Mouse (Mus musculus) midbrain, postnatal 0 days (tissue): Measurements from ENCODE around the gene Ano8. TPM values are rescaled to one million over a fixed set of nuclear protein-coding genes. Genes with fewer than 3 reads are reported as not detected.

Experiments
- ATAC-seq: fragments of 200-750 bp; cut with Nextera tagmentation; 2 replicates; pipeline ENCODE4 v1.8.0; 2017; ENCODE audit warnings: moderate number of reproducible peaks, mild to moderate bottlenecking, moderate TSS enrichment, moderate library complexity; ENCODE audit not compliant: low FRiP score
- DNase-seq: peaks from one replicate; pipeline ENCODE4 v3.0.0-alpha.2; 2015; ENCODE audit warnings: low spot score
- H3K27ac ChIP-seq: fragments of 300-500 bp; sonication (generic); 2 replicates; pipeline ENCODE4 v1.5.1; 2014; ENCODE audit warnings: low read depth, mild to moderate bottlenecking, low read length, mixed read lengths
- H3K27me3 ChIP-seq: fragments of 300-500 bp; sonication (generic); 2 replicates; pipeline ENCODE4 v1.6.1; 2014; ENCODE audit warnings: low read length, control low read depth, mixed read lengths; ENCODE audit not compliant: insufficient read depth
- H3K36me3 ChIP-seq: fragments of 300-500 bp; sonication (generic); 2 replicates; pipeline ENCODE4 v1.6.1; 2014; ENCODE audit warnings: low read length, control low read depth, mixed read lengths; ENCODE audit not compliant: insufficient read depth
- H3K4me1 ChIP-seq: fragments of 300-500 bp; sonication (generic); 2 replicates; pipeline ENCODE4 v1.6.1; 2014; ENCODE audit warnings: mild to moderate bottlenecking, control low read depth, antibody characterized with exemption, low read length, mixed read lengths; ENCODE audit not compliant: insufficient read depth
- H3K4me2 ChIP-seq: fragments of 300-500 bp; sonication (generic); 2 replicates; pipeline ENCODE4 v1.6.1; 2014; ENCODE audit warnings: low read depth, mild to moderate bottlenecking, low read length, mixed read lengths; ENCODE audit not compliant: poor library complexity, severe bottlenecking
- H3K4me3 ChIP-seq: fragments of 300-500 bp; sonication (generic); 2 replicates; pipeline ENCODE4 v1.5.1; 2014; ENCODE audit warnings: low read depth, mild to moderate bottlenecking, low read length, moderate library complexity
- H3K9ac ChIP-seq: fragments of 300-500 bp; sonication (generic); replicated peaks from 2 replicates; pipeline ENCODE4 v1.6.1; 2014; ENCODE audit warnings: mild to moderate bottlenecking, low read length, moderate library complexity, mixed read lengths; ENCODE audit not compliant: poor library complexity, severe bottlenecking
- H3K9me3 ChIP-seq: fragments of 300-500 bp; sonication (generic); 2 replicates; pipeline ENCODE4 v1.6.1; 2016; ENCODE audit warnings: low read length, control low read depth
- CTCF ChIP-seq: IDR thresholded peaks from 2 replicates; pipeline ENCODE4 v1.5.1; 2016; ENCODE audit warnings: antibody characterized with exemption, mild to moderate bottlenecking
- WGBS: fragments of 180-500 bp; shearing (Covaris S2); extraction: QIAGEN DNeasy Blood & Tissue Kit; methylation state at CpG from one replicate; pipeline ENCODE4 v1.1.7; 2014; 5-methylcytosine and 5-hydroxymethylcytosine counted together
- polyA plus RNA-seq: library from polyadenylated mRNA; unstranded; fragments of >200 nt; fragmentation: Nextera tagmentation; extraction: Ambion mirVana; gene quantifications from 2 replicates; pipeline ENCODE4 v1.2.1, GENCODE M21; 2015
- total RNA-seq: library from RNA; depleted of rRNA; stranded (reverse); fragments of >200 nt; gene quantifications from 2 replicates; pipeline ENCODE4 v1.2.3, GENCODE M21; 2014

Ano8 gene
- total and polyA plus RNA-seq, 2 experiments from 2014 or later = 5.6 to 82.2 TPM

DNA sequence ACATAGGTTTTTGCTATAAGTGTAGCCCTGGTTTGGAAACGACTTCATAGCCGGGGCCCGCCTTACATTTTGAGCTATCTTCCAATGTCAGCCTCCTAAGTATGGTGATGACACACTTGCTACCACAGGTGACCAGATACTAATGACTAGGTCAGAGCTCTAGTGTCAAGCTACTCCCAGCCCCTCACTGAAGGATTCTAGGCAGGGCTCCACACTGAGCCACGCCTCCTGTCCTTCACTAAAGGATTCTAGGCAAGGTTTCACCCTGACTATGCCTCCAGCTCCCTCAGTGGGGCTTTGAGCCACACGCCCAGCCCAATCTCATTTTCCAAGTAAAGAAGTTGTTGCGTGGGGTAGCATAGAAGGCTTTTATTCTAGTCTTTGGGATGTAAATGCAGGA, 25.0 kb downstream of the Ano8 start:
- H3K36me3 ChIP-seq = peaks cover 35% of the 10 kb centered on the region
- no peak for TF ChIP-seq CTCF
- H3K4me2 ChIP-seq = no peak overlapping the region
- 94% methylated on average over 6 of the region's 6 CpGs for whole genome bisulfite sequencing
- DNase-seq (no peak), ATAC-seq (no peak)
- H3K4me3 ChIP-seq = no peak overlapping the region
- H3K27ac ChIP-seq = no peak overlapping the region
- no peaks in the 10 kb centered on the region for H3K27me3 ChIP-seq
- H3K4me1 ChIP-seq = peaks cover 5% of the 10 kb centered on the region; the same call in 1 of the 2 replicates
- H3K9me3 ChIP-seq = no peaks in the 10 kb centered on the region
- no peak overlapping the region for H3K9ac ChIP-seq

DNA sequence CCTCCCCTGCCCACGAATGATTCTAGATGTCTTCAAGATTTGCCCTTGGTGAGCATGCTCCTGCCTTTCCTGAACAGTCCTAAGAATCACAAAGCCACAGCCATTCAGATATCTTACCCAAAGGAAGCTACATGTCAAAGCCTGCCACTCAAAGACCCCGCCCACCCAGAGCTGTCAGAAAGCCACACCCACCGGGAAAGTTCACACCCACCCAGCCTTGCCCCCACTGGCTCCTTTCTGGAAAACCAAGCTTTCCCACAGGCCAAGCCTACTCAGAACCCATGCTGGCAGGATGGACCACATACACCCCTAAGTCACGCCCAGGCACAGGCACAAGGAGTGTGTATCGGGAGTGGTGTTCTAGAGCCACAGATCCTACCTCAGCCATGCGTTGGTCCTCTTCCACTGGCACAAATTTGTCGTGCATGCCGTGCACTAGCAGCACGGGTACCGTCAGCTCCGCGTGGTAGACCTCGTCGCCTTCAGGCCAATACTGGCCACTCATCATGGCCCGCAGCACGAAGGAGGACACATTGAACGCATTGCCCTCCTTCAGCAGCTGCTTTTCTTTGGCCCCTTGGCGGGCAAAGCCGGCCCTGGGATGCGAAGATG, 28.0 kb downstream of the Ano8 start:
- Histone ChIP-seq H3K36me3 (peaks cover 35% of the 10 kb centered on the region), H3K27ac (no peak overlapping the region), H3K27me3 (no peaks in the 10 kb centered on the region), H3K4me2 (no peak overlapping the region), H3K4me3 (no peak overlapping the region), H3K9me3 (no peaks in the 10 kb centered on the region), H3K4me1 (peaks cover 5% of the 10 kb centered on the region; the same call in 1 of the 2 replicates), H3K9ac (no peak overlapping the region)
- WGBS = 88% methylated on average over 20 of the region's 20 CpGs
- no peak for TF ChIP-seq CTCF
- ATAC-seq (no peak), DNase-seq (no peak)

DNA sequence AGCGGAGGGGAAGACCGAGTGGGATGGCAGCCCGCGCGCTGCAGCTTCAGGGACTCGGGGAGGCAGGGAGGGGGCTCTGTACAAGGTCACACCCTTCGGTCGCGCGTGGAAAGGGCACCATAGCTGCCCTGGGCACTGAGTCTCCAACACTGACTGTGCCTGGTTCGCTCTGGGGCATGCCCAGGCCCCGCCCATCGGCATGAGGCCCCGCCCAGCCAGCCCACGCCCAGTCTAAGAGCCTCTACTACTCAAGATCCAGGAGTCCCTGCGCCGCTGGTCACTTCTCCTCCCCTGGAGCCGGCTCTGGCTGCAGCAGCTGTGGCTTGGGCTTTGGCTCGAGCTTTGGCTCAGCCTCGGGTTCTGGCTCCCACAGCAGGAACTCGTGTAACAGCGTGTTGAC, 28.9 kb downstream of the Ano8 start:
- WGBS = 49% methylated on average over 20 of the region's 22 CpGs
- H3K27ac ChIP-seq = no peak overlapping the region
- no peaks in the 10 kb centered on the region for H3K9me3 ChIP-seq
- no peak overlapping the region for H3K4me3 ChIP-seq
- no peaks in the 10 kb centered on the region for H3K27me3 ChIP-seq
- no peak for ATAC-seq
- peaks cover 35% of the 10 kb centered on the region for H3K36me3 ChIP-seq
- DNase-seq = no peak
- no peak overlapping the region for H3K9ac ChIP-seq
- no peaks in the 10 kb centered on the region for H3K4me1 ChIP-seq
- no peak for TF ChIP-seq CTCF
- H3K4me2 ChIP-seq = no peak overlapping the region

DNA sequence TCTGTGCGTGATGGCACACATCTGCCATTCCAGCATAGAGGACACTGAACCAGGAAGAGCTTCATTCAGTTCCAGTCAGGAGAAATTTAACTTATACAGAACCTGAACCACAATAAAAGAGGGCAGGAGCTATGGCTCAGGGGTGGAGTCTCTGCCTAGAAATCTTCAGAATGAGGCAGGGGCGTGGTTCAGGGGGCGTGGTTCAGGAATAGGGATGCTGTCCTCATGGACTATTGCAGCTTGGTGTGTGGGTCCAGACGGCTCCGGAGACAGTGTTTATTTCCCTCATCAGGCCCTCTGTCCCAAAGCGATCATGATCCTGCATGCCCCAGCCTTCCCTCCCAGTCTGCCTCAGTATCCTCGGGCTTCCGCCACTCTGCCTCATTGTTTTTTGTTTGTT, 31.1 kb downstream of the Ano8 start:
- Histone ChIP-seq H3K4me3 (no peak overlapping the region), H3K9ac (no peak overlapping the region), H3K9me3 (no peaks in the 10 kb centered on the region), H3K27ac (no peak overlapping the region), H3K4me2 (no peak overlapping the region), H3K27me3 (no peaks in the 10 kb centered on the region), H3K36me3 (peaks cover 25% of the 10 kb centered on the region), H3K4me1 (no peaks in the 10 kb centered on the region)
- ATAC-seq (no peak), DNase-seq (no peak)
- TF ChIP-seq CTCF = no peak
- WGBS = 86% methylated on average over 8 of the region's 8 CpGs

DNA sequence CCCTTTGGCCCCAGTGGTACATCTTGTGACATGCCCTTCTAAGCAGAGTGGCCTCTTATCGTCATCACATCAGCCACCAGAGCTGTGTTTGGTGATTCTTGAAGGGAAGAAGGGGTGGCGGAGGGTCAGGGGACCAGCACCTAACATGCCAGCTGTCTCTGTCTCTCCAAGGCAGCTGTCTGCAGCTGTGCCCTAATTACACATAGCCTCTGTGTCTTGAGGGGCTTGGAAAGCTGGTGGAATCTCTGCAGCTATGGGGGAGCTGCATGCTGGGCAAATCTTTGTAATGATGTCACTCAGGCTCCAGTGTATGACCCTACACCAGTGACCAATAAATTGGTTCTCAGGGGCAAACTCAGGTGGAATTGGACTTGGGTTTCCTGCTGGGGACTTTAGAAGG, 33.1 kb downstream of the Ano8 start:
- no peak for TF ChIP-seq CTCF
- ATAC-seq (no peak), DNase-seq (no peak)
- 86% methylated on average over 2 of the region's 2 CpGs for WGBS
- no peaks in the 10 kb centered on the region for H3K9me3 ChIP-seq
- no peaks in the 10 kb centered on the region for H3K4me1 ChIP-seq
- no peak overlapping the region for H3K9ac ChIP-seq
- H3K4me3 ChIP-seq = no peak overlapping the region
- no peak overlapping the region for H3K4me2 ChIP-seq
- H3K27me3 ChIP-seq = no peaks in the 10 kb centered on the region
- H3K27ac ChIP-seq = no peak overlapping the region
- H3K36me3 ChIP-seq = peaks cover 11% of the 10 kb centered on the region

DNA sequence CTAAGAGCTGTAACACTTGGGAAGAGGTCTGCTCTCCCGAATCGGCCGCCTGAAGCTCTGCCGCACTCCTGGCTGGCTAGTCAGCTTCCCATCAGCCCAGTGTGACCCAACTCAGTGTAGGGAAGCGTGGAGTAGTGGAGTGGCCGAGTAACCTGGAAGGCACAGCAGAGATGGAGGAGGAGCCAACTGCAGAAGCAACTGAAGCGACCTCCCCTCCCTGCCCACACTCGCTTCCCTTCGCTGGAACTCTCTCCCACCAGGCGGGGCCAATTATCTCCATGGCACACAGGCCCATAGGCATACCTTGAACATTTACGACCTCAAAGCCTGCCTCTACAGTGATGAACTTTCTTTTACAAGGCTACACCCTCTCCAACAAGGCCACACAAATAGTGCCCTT, 34.0 kb downstream of the Ano8 start:
- Histone ChIP-seq H3K9ac (no peak overlapping the region), H3K9me3 (no peaks in the 10 kb centered on the region), H3K27me3 (no peaks in the 10 kb centered on the region), H3K36me3 (peaks cover 2% of the 10 kb centered on the region; the same call in 1 of the 2 replicates), H3K4me3 (no peak overlapping the region), H3K4me1 (no peaks in the 10 kb centered on the region), H3K4me2 (no peak overlapping the region), H3K27ac (no peak overlapping the region)
- WGBS = 60% methylated on average over 11 of the region's 11 CpGs
- ATAC-seq (no peak), DNase-seq (no peak)
- TF ChIP-seq CTCF = no peak
